Mouse (Mus musculus): Measurements from ENCODE around the gene Ccdc78. TPM values are rescaled to one million over a fixed set of nuclear protein-coding genes. Genes with fewer than 3 reads are reported as not detected.
"Not testable (repeated sequence)": the region's sequence is repeated elsewhere in the genome, so short reads cannot be mapped to it uniquely, and the experiment has no call there.

Gene Ccdc78
- polyA plus RNA-seq (2015; fragmentation: Nextera tagmentation; extraction: Ambion mirVana), result 0.09 and 0.14 TPM in 2 replicates

DNA sequence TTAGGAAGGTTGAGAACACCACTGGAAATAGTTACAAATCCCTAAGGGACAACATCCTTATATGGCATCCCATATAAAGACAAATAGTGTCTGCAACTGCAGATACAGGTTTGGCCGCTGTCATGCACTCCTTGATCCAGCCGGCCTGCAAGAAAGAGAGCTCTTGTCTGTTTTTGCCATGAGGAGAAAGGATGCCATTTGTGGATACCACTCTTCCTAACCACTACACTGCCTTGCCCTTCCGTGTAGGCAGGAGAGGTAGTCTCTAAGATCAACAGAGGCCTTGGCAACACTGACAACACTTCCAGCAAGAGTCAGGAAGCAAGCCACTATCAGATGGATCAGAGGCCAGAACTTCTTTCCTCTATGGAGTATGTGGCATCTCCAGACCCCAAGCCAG lies at the start of gene Ccdc78:
Gene Ccdc78 (plus strand): TSS at position 301 of the 400 bp plus-strand sequence.
- ATAC-seq (ENCODE audit: insufficient number of reproducible peaks, low FRiP score, low TSS enrichment, low read depth), result no peak
- WGBS, result 76% methylated on average over 3 of the region's 3 CpGs
- Histone ChIP-seq H3K4me2 (peak within 1 kb of the TSS; percentile 74), H3K9ac (peak within 1 kb of the TSS; percentile 73), H3K27ac (peak within 1 kb of the TSS; percentile 94), H3K9me3 (no peaks in the 10 kb centered on the region), H3K27me3 (no peaks in the 10 kb centered on the region), H3K36me3 (peaks cover 48% of the 10 kb centered on the region), H3K4me1 (peaks cover 38% of the 10 kb centered on the region), H3K4me3 (peak within 1 kb of the TSS; percentile 79)

DNA sequence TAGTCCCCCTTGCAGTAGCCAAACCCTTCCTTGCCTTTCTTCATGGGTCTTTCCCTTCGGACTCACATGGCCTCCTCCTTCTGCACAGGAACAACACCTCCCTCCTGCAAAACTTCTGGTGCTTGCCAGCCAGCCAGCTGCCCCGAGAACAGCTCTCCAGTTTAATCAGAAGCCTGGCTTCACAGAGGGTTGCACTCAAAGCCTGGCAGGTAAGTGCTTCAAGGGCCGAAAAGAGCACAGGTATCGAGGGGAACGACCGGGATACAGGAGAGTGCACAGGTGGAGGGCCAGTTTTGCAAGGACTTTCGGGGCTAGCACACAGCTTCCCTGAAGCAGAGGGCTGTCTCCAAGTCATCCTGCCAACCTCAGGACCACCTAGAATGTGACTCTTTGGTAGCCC lies 47.5 kb upstream of the Ccdc78 start:
- 78% methylated on average over 7 of the region's 7 CpGs for WGBS
- no peak for ATAC-seq (ENCODE audit: insufficient number of reproducible peaks, low FRiP score, low TSS enrichment, low read depth)
- no peak overlapping the region for H3K4me2 ChIP-seq
- peaks cover 3% of the 10 kb centered on the region; the same call in 1 of the 2 replicates for H3K27me3 ChIP-seq
- H3K4me1 ChIP-seq, result 0 out of 2 replicates have a peak, but pooled peaks cover 4% of the 10 kb centered on the region
- H3K4me3 ChIP-seq, result no peak overlapping the region
- H3K9ac ChIP-seq, result no peak overlapping the region
- H3K9me3 ChIP-seq, result no peaks in the 10 kb centered on the region
- no peaks in the 10 kb centered on the region for H3K36me3 ChIP-seq
- H3K27ac ChIP-seq, result no peak overlapping the region

DNA sequence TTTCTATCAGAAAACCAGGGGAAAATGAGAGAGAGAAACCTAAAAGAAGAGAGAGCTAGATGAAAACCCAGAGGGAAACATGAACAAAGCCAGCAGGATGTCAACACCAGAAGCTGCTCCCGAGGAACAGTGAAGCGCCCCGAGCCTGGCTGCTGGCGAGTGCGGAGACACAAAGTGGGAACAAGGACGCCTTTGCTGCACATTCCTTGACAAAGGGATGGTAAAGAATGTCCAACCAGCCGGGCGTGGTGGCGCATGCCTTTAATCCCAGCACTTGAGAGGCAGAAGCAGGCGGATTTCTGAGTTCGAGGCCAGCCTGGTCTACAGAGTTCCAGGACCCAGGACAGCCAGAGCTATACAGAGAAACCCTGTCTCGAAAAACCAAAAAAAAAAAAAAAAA lies 44.9 kb upstream of the Ccdc78 start:
- not testable (repeated sequence) for H3K4me2 ChIP-seq; H3K27ac ChIP-seq; H3K9me3 ChIP-seq; H3K4me3 ChIP-seq; ATAC-seq (ENCODE audit: insufficient number of reproducible peaks, low FRiP score, low TSS enrichment, low read depth); H3K36me3 ChIP-seq; H3K27me3 ChIP-seq; H3K4me1 ChIP-seq; H3K9ac ChIP-seq
- 74% methylated on average over 12 of the region's 12 CpGs for WGBS

DNA sequence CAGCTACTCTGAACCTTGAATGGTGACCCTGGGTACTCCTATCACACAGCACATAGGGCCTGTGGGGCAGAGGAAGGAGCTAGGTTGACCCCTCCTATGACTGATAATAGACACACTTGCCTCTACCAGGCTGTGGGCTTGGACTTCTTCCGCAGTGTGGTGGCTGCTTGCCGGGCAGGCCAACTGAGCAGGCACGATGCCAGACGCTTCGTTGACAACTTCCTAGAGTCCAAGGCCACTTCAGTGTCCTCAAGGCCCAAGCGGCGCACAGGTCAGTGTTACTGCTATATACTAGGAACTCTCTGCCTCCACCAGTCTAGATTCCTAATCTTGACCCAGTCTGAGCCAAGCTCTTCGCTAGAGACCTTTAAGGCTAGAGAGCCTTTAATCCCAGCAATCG lies 42.5 kb upstream of the Ccdc78 start:
- ATAC-seq (ENCODE audit: insufficient number of reproducible peaks, low FRiP score, low TSS enrichment, low read depth), result no peak
- Histone ChIP-seq H3K9me3 (no peaks in the 10 kb centered on the region), H3K4me2 (no peak overlapping the region), H3K4me1 (no peaks in the 10 kb centered on the region), H3K27me3 (peaks cover 2% of the 10 kb centered on the region; the same call in 1 of the 2 replicates), H3K4me3 (no peak overlapping the region), H3K27ac (no peak overlapping the region), H3K36me3 (no peaks in the 10 kb centered on the region), H3K9ac (no peak overlapping the region)
- 87% methylated on average over 9 of the region's 9 CpGs for WGBS

DNA sequence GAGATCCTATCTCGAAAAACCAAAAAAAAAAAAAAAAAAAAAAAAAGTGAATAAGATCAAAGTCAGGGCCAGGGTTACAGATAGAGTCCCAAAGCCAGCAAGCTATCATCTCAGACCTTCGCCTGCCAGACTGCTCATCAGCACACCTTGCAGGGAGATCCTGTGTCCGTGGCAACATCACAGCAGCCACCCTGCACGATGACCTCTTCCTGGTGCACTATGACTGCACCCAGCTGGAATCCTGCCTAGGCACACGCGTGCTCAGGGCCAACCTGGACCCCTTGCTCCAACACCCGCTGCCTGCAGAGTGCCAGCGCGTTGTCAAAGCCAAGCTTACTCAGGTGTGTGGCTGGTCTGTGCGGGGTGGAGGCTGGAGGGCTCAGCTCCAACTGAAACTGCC lies 42.1 kb upstream of the Ccdc78 start:
- no peak overlapping the region for H3K4me3 ChIP-seq
- no peaks in the 10 kb centered on the region for H3K4me1 ChIP-seq
- H3K36me3 ChIP-seq, result no peaks in the 10 kb centered on the region
- no peak overlapping the region for H3K4me2 ChIP-seq
- no peaks in the 10 kb centered on the region for H3K9me3 ChIP-seq
- no peaks in the 10 kb centered on the region for H3K27me3 ChIP-seq
- 76% methylated on average over 10 of the region's 10 CpGs for WGBS
- no peak overlapping the region for H3K9ac ChIP-seq
- H3K27ac ChIP-seq, result no peak overlapping the region
- ATAC-seq (ENCODE audit: insufficient number of reproducible peaks, low FRiP score, low TSS enrichment, low read depth), result no peak

DNA sequence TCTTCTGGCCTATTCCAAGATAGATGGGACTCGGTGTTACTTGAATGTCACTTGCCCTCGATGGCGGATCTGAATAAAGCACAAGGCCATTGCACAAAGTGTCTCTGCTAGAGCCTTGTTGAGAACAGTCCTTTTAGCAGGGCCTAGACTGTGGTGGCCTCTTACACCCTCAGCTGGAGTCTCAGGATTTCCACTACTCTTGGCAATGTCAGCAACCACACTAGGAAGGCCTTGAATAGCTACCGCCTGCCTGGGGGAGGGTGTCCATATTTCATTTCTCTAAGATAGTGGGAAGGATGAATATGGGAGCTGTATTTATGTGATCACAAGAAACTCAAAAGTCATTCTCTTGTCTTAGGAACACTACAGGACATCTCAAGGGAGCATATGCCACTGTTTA lies 38.1 kb upstream of the Ccdc78 start:
- WGBS, result 92% methylated on average over 4 of the region's 4 CpGs
- Histone ChIP-seq H3K27ac (no peak overlapping the region), H3K9ac (no peak overlapping the region), H3K27me3 (no peaks in the 10 kb centered on the region), H3K9me3 (no peaks in the 10 kb centered on the region), H3K4me1 (no peaks in the 10 kb centered on the region; the same call in none of the 2 replicates), H3K4me2 (no peak overlapping the region), H3K4me3 (no peak overlapping the region), H3K36me3 (no peaks in the 10 kb centered on the region)
- no peak for ATAC-seq (ENCODE audit: insufficient number of reproducible peaks, low FRiP score, low TSS enrichment, low read depth)

DNA sequence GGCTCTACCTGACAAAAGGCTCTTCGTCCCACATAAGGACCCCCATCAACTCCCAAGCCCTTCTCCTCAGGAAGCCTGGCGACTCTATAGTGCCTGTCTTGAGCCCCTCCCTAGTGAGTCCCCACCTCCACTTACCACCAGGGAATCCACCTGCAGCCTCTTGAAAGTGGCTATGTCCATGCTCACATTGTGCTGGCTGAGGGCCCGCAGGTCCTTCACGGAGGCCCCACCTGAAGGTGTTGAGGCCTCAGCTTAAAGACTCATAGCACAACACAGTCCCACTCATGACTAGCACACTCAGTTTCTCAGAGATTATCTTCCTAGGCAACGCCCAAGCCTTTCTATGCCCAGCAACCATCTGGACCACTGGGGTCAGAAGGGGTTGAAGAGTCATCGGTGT lies 37.1 kb upstream of the Ccdc78 start:
- H3K4me3 ChIP-seq, result no peak overlapping the region
- no peaks in the 10 kb centered on the region; the same call in none of the 2 replicates for H3K4me1 ChIP-seq
- no peaks in the 10 kb centered on the region for H3K36me3 ChIP-seq
- no peaks in the 10 kb centered on the region for H3K9me3 ChIP-seq
- no peaks in the 10 kb centered on the region for H3K27me3 ChIP-seq
- 86% methylated on average over 6 of the region's 6 CpGs for WGBS
- ATAC-seq (ENCODE audit: insufficient number of reproducible peaks, low FRiP score, low TSS enrichment, low read depth), result no peak
- no peak overlapping the region for H3K27ac ChIP-seq
- no peak overlapping the region for H3K9ac ChIP-seq
- H3K4me2 ChIP-seq, result no peak overlapping the region

DNA sequence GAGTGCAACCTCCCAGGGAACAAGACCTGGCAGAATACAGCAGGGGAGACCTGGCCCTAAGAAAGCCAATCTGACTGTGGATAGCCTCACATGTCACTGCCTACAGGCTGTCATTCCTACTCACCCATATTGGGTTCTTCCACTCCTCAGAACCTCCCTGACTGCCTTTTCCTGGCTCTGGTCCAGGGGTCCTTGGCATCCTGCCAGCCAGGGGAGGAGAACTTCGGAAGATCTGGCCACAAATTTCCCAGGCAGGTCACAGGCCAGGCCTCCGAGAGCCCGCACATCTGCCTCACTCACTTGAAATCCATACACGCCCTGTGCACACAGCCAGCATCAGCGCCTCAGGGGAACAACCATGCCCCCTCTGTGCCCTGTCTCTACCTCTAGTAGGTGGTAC lies 34.9 kb upstream of the Ccdc78 start:
- Histone ChIP-seq H3K27me3 (no peaks in the 10 kb centered on the region), H3K4me3 (no peak overlapping the region), H3K4me2 (no peak overlapping the region), H3K36me3 (no peaks in the 10 kb centered on the region), H3K4me1 (no peaks in the 10 kb centered on the region; the same call in none of the 2 replicates), H3K9ac (0 out of 2 replicates have a peak overlapping the region, but pooled peaks have one; percentile 14), H3K9me3 (no peaks in the 10 kb centered on the region), H3K27ac (no peak overlapping the region)
- no peak for ATAC-seq (ENCODE audit: insufficient number of reproducible peaks, low FRiP score, low TSS enrichment, low read depth)
- WGBS, result 28% methylated on average over 5 of the region's 5 CpGs

DNA sequence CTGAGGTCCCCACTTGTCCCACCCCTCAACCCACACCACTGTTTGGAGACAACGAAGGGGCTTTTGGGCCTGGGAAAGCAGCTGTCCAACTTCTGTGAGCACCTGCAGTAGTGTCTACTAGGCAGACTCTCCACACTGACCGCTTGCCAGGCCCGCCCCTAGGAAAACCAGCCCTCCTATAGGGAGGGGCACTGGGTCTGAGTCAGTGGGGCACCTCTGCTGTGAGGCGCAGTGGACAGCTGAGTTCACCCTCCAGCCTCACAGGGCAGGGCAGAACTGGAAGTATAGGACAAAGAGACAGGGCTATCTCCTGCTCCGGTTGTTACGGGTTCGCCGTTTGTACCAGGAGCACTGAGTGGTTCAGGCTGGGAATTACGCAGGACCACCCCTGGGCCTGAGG lies 32.1 kb upstream of the Ccdc78 start, which contains the start of gene Msln:
Gene Msln (minus strand): TSS at position 138 of the 400 bp plus-strand sequence.
- H3K9ac ChIP-seq, result no peak within 1 kb of the TSS
- WGBS, result 83% methylated on average over 9 of the region's 9 CpGs
- no peaks in the 10 kb centered on the region for H3K9me3 ChIP-seq
- ATAC-seq (ENCODE audit: insufficient number of reproducible peaks, low FRiP score, low TSS enrichment, low read depth), result no peak
- no peaks in the 10 kb centered on the region for H3K36me3 ChIP-seq
- H3K4me3 ChIP-seq, result no peak within 1 kb of the TSS
- no peaks in the 10 kb centered on the region for H3K27me3 ChIP-seq
- H3K4me2 ChIP-seq, result no peak within 1 kb of the TSS
- H3K4me1 ChIP-seq, result no peaks in the 10 kb centered on the region; the same call in none of the 2 replicates
- H3K27ac ChIP-seq, result no peak within 1 kb of the TSS

DNA sequence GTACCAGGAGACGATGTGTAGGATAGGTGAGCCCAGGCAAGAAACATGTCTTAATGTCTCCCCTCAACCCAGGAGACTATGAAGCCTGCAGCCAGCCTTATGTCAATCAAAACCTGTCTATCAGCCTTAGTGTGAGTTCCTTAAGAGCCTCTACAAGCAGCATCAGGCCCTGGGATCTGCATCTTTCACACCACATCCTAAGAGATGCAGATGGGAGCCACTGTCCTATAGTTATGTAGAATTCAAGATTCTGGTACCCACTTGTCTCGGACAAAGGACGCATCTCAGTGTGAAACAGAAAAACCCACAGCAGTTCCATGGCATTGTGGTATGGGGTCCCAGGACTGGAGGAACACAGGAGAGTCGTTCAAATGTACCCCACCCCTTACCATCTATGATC lies 31.3 kb upstream of the Ccdc78 start:
- Histone ChIP-seq H3K4me3 (no peak overlapping the region), H3K27me3 (no peaks in the 10 kb centered on the region), H3K4me1 (no peaks in the 10 kb centered on the region; the same call in none of the 2 replicates), H3K4me2 (no peak overlapping the region), H3K36me3 (no peaks in the 10 kb centered on the region), H3K9ac (no peak overlapping the region), H3K9me3 (no peaks in the 10 kb centered on the region), H3K27ac (no peak overlapping the region)
- no peak for ATAC-seq (ENCODE audit: insufficient number of reproducible peaks, low FRiP score, low TSS enrichment, low read depth)
- WGBS, result 79% methylated on average over 4 of the region's 4 CpGs

DNA sequence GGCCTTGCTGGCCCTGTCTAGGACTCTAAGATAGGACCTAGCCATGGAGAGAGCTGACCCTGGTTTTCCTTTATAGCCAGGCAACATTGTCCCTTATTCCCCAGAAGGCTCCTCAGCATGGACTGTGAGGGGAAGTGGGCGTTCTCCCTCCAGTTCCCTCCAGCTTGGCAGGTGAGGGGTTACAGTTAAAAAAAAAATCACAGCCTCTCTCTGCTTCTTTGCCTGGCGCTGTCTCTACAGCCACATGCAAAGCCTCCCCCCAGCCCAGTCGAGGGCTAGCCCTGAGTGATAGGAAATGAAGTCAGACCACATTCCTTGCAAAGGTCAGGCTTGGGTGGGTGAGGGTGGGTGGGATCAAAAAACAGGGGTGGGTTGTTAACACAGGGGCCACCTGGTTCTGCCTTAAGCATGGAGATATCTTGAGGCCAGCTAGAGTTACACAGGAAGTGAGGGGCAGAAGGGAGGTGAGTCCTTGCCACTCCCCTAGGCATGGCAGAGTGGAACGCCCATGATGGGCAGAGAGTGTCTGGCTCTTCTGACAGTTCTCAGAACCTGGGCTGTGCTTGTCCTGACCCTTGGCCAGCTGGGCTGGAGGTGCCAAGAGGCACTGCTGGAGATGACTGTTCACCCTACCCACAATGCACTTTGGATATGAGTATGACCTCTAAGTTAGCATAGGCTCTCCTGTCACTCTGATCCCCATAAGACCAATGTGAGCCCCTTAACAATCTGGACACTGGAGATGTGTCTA lies 30.6 kb upstream of the Ccdc78 start:
- Histone ChIP-seq H3K27me3 (no peaks in the 10 kb centered on the region), H3K9ac (no peak overlapping the region), H3K36me3 (no peaks in the 10 kb centered on the region), H3K27ac (no peak overlapping the region), H3K4me2 (no peak overlapping the region), H3K9me3 (no peaks in the 10 kb centered on the region), H3K4me1 (no peaks in the 10 kb centered on the region; the same call in none of the 2 replicates), H3K4me3 (no peak overlapping the region)
- no peak for ATAC-seq (ENCODE audit: insufficient number of reproducible peaks, low FRiP score, low TSS enrichment, low read depth)
- WGBS, result 33% methylated on average over 4 of the region's 4 CpGs

DNA sequence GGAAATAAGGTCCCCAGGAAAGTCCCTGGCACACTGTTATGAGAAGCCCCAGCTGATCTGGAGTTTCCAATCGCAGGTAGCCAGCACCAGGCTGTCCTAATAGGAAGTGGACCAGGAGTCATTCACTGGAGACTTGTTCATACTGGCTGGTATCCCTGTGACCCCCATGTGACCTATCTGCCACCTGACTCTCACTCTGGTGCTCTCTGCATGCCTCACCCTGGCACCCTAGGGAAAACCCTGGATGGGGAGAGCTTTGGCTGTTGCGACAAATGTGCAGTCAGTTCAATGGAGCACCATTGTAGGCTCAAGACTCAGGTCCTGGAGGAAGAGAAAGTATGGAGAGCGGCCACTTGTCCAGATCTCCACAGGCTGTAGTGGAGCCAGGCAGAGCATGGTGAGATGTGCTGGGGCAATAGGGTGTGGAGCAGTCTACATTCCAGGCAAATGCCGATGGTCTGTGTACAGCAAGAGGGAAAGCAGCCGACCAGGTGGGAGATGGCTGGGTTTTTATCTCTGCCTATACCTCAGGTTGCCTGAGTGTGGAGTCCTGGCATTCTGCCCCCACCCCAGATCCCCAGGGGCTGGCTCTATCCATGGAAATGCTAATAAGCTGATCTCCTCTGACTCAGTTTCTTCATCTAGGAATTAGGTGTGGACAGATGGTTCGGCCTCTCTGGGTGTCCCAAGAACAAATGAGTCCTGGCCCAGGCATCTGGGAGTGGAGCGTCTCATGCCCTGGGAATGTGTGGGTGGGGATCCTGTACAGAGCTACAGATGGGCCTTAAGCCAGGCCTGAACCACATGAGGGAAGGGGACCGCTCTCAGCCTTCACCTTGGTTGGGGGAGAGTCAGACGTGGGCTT lies 29.8 kb upstream of the Ccdc78 start:
- no peak overlapping the region for H3K4me3 ChIP-seq
- no peak for ATAC-seq (ENCODE audit: insufficient number of reproducible peaks, low FRiP score, low TSS enrichment, low read depth)
- H3K36me3 ChIP-seq, result no peaks in the 10 kb centered on the region
- no peaks in the 10 kb centered on the region; the same call in 1 of the 2 replicates for H3K4me1 ChIP-seq
- WGBS, result 70% methylated on average over 9 of the region's 9 CpGs
- H3K9ac ChIP-seq, result no peak overlapping the region
- H3K27me3 ChIP-seq, result no peaks in the 10 kb centered on the region
- H3K27ac ChIP-seq, result no peak overlapping the region
- H3K9me3 ChIP-seq, result no peaks in the 10 kb centered on the region
- no peak overlapping the region for H3K4me2 ChIP-seq
